Mouse (Mus musculus) stomach, embryonic 16.5 days (tissue): Measurements from ENCODE around the gene Otulinl. TPM values are rescaled to one million over a fixed set of nuclear protein-coding genes. Genes with fewer than 3 reads are reported as not detected.

Source experiments
- ATAC-seq: fragments of 200-750 bp; cut with Nextera tagmentation; 2 replicates; pipeline ENCODE4 v1.8.0; 2017; ENCODE audit warnings: moderate number of reproducible peaks, moderate TSS enrichment; ENCODE audit not compliant: insufficient read depth, low FRiP score
- H3K27ac ChIP-seq: fragments of 300-500 bp; sonication (generic); 2 replicates; pipeline ENCODE4 v1.5.1; 2014; ENCODE audit warnings: low read length
- H3K27me3 ChIP-seq: fragments of 300-500 bp; sonication (generic); 2 replicates; pipeline ENCODE4 v1.6.1; 2014; ENCODE audit warnings: low read length, control low read depth, mixed read lengths; ENCODE audit not compliant: control insufficient read depth, insufficient read depth
- H3K36me3 ChIP-seq: fragments of 300-500 bp; sonication (generic); 2 replicates; pipeline ENCODE4 v1.6.1; 2014; ENCODE audit warnings: low read length; ENCODE audit not compliant: control insufficient read depth, insufficient read depth
- H3K4me1 ChIP-seq: fragments of 300-500 bp; sonication (generic); 2 replicates; pipeline ENCODE4 v1.6.1; 2014; ENCODE audit warnings: low read length, control low read depth, mixed read lengths; ENCODE audit not compliant: control insufficient read depth, insufficient read depth
- H3K4me2 ChIP-seq: fragments of 300-500 bp; sonication (generic); 2 replicates; pipeline ENCODE4 v1.6.1; 2014; ENCODE audit warnings: low read depth, low read length, mixed read lengths
- H3K4me3 ChIP-seq: fragments of 300-500 bp; sonication (generic); replicated peaks from 2 replicates; pipeline ENCODE4 v1.5.1; 2014; ENCODE audit warnings: mild to moderate bottlenecking, low read length
- H3K9ac ChIP-seq: fragments of 300-500 bp; sonication (generic); 2 replicates; pipeline ENCODE4 v1.6.1; 2014; ENCODE audit warnings: low read length
- H3K9me3 ChIP-seq: fragments of 300-500 bp; sonication (generic); replicated peaks from 2 replicates; pipeline ENCODE4 v1.6.1; 2016; ENCODE audit warnings: low read length, control low read depth; ENCODE audit not compliant: control insufficient read depth
- WGBS: fragments of 180-500 bp; shearing (Covaris S2); extraction: QIAGEN DNeasy Blood & Tissue Kit; methylation state at CpG from one replicate; pipeline ENCODE4 v1.1.7; 2014; 5-methylcytosine and 5-hydroxymethylcytosine counted together
- polyA plus RNA-seq: library from polyadenylated mRNA; unstranded; fragments of >200 nt; fragmentation: Nextera tagmentation; extraction: Ambion mirVana; gene quantifications from 2 replicates; pipeline ENCODE4 v1.2.1, GENCODE M21; 2015

The Otulinl gene
- polyA plus RNA-seq, 1 experiment from 2014 or later, result 19.3 TPM

DNA sequence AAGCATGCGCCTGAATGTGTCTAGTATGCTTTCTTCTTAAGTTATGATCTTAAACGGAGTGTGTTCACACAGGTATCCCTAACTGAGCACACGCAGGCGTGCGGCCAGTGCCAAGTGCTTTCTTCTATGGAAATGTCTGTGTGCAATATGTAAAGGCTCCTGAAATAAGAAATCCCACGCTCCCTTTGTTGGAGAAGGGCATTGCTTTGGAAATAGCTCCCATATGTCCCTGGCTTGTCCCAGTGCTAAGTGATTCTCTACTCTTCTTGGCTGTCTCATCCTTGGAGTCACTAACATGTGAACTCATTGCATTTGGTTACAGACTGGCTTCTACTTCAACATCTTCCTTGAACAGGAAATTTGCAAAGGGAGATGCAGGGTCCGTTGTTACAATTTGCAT, 3.4 kb upstream of the Otulinl start:
- no peaks in the 10 kb centered on the region for H3K9me3 ChIP-seq
- H3K36me3 ChIP-seq, result no peaks in the 10 kb centered on the region
- peaks cover 16% of the 10 kb centered on the region for H3K4me1 ChIP-seq
- ATAC-seq, result no peak
- WGBS, result 80% methylated on average over 7 of the region's 7 CpGs
- no peak overlapping the region for H3K27ac ChIP-seq
- no peak overlapping the region for H3K4me3 ChIP-seq
- no peaks in the 10 kb centered on the region for H3K27me3 ChIP-seq
- no peak overlapping the region for H3K4me2 ChIP-seq
- no peak overlapping the region for H3K9ac ChIP-seq

DNA sequence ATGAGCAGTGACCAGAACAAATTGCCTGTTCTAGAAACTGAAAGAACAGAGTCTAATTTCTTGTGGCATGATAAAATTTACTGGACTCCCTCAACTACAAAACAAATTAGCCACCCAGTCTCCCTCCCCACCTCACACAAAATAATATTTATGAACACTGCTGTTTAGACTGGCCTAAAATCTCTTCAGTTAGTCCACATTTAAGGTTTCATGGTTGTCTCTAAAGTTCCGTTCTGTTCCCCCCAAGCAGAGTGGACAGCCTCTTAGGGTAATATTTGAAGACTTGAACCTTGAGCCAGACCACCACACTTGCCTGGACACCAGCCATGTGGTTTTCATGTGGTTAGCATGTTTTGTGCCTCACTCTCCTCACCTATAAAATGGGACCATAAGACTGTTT, 1.8 kb upstream of the Otulinl start:
- 59% methylated on average over 1 of the region's 1 CpGs for WGBS
- H3K4me2 ChIP-seq, result no peak overlapping the region
- no peak for ATAC-seq

DNA sequence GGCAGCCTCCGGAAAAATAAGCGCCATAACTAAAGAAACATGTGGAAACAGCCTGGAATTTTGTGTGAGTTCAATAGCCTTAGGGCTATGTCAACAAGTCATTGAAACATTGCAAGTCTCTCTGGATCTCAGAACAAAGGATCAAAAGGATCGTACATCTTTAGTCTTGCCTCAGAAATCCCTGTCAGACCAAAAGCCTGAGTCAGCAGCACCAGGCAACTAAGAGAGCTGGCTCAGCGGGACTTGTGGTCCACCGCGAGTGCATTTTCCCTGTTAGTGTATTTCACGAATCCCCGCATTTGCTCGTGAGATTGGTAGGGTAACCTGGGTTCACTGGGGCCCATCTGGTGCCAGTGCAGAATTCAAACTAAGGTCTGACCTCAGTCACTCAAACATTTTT, 1.2 kb upstream of the Otulinl start:
- no peak for ATAC-seq
- no peak overlapping the region for H3K4me3 ChIP-seq
- 29% methylated on average over 9 of the region's 9 CpGs for WGBS
- no peak overlapping the region for H3K9ac ChIP-seq
- peak overlapping the region; percentile 5; the same call in 1 of the 2 replicates for H3K4me2 ChIP-seq
- no peaks in the 10 kb centered on the region for H3K9me3 ChIP-seq
- no peaks in the 10 kb centered on the region for H3K27me3 ChIP-seq
- H3K4me1 ChIP-seq, result peaks cover 16% of the 10 kb centered on the region
- H3K36me3 ChIP-seq, result no peaks in the 10 kb centered on the region
- H3K27ac ChIP-seq, result peak overlapping the region; percentile 73

More for the DNA sequence above, 1.8 kb upstream of the Otulinl start:
- peaks cover 16% of the 10 kb centered on the region for H3K4me1 ChIP-seq
- H3K9ac ChIP-seq, result no peak overlapping the region
- H3K36me3 ChIP-seq, result no peaks in the 10 kb centered on the region
- peak overlapping the region; percentile 73 for H3K27ac ChIP-seq
- H3K27me3 ChIP-seq, result no peaks in the 10 kb centered on the region
- no peak overlapping the region for H3K4me3 ChIP-seq
- H3K9me3 ChIP-seq, result no peaks in the 10 kb centered on the region

DNA sequence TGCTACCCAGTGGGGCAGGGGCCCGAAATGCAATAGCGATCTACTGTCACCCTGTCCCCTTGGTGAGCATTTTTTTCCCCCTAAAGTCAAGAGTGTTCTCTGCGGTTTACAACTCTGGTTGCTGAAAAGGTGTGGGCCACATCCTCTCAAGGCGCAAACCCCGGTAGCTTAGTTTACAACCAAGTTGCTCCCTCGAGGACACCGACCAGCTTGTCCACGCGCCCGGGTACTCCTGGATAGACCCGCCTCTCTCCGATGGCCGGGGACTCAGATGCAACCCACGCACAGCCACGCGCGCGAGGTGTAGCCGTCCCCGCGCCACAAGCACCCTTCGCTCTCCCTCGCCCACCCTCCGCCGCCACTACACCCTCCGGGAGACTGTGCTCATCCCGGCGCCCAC, 382 bp downstream of the Otulinl start:
- 0 out of 2 replicates have a peak overlapping the region, but pooled peaks have one; percentile 14 for H3K27ac ChIP-seq
- H3K4me2 ChIP-seq, result peak overlapping the region; percentile 93
- peak overlapping the region; percentile 76 for H3K4me3 ChIP-seq
- peaks cover 16% of the 10 kb centered on the region for H3K4me1 ChIP-seq
- no peak; the same call in 1 of the 2 replicates for ATAC-seq
- no peaks in the 10 kb centered on the region for H3K27me3 ChIP-seq
- WGBS, result 1% methylated on average over 27 of the region's 28 CpGs
- H3K9ac ChIP-seq, result peak overlapping the region; percentile 86
- H3K36me3 ChIP-seq, result no peaks in the 10 kb centered on the region
- no peaks in the 10 kb centered on the region for H3K9me3 ChIP-seq

DNA sequence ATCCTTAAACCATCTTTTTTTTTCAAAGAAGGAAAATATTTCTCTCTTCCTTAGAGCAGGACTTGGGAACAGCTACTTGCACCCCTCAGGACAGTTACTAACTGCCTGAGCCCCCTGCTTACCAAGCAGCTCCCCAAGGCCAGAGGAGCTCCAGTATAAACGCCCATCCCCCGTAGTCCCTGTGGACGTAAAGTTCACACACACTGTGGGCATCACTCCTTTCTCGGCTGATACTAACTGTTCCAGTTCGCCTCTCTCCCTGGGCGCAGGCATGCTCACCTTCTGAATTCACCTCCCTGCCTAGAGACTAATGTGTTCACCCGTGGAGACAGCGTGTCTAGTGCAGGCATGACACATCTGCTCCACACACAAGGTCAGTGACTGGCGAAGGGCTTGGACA, 2.9 kb downstream of the Otulinl start:
- Histone ChIP-seq H3K27me3 (no peaks in the 10 kb centered on the region), H3K4me3 (no peak overlapping the region), H3K9me3 (no peaks in the 10 kb centered on the region), H3K9ac (no peak overlapping the region), H3K27ac (no peak overlapping the region), H3K4me1 (peaks cover 20% of the 10 kb centered on the region), H3K4me2 (no peak overlapping the region), H3K36me3 (no peaks in the 10 kb centered on the region)
- WGBS, result 73% methylated on average over 9 of the region's 9 CpGs
- no peak for ATAC-seq

DNA sequence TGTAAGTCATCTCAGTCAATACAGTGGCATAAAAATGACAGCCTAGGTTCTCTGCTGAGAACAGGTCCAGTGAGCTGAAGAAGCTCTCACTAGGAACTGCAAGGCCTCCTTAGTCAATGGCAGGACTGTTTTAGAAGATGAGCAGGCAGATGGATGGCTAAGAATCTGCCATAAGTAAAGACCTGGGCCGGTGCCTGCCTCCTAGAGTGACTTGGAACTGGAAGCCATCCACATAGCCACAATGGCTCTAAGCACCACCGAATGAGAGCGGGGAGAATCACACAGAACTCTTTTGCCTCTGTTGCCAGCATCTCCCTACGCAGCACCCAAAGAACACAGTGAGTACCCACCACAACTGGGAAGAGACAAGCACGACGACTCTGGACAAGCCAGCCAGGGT, 3.6 kb downstream of the Otulinl start:
- WGBS, result 86% methylated on average over 6 of the region's 6 CpGs
- no peak overlapping the region for H3K4me3 ChIP-seq
- no peak overlapping the region for H3K4me2 ChIP-seq
- ATAC-seq, result no peak
- H3K4me1 ChIP-seq, result peaks cover 19% of the 10 kb centered on the region
- no peak overlapping the region for H3K27ac ChIP-seq
- H3K9ac ChIP-seq, result no peak overlapping the region
- H3K27me3 ChIP-seq, result no peaks in the 10 kb centered on the region
- H3K9me3 ChIP-seq, result no peaks in the 10 kb centered on the region
- no peaks in the 10 kb centered on the region for H3K36me3 ChIP-seq

DNA sequence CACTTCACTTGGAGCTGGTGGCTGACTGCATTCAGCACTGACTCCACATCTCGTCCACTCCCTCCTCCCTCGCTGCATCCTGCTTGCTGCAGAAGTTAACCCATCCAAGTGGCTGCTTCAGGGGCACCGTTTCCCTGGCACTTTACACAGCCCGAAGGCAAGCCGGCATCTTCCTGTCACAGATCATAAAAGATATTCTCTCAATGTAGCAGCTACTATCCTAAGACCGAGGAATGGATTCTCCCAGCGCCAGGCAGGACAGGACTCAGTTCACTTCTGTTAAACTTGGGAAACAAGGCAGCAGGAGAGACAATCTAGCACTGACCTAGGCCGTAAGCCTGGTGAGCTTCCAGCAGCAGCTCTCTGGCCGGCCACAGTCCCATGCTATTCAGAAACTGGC, 5.2 kb downstream of the Otulinl start:
- Histone ChIP-seq H3K4me1 (peaks cover 12% of the 10 kb centered on the region; the same call in 1 of the 2 replicates), H3K9ac (no peak overlapping the region), H3K4me2 (no peak overlapping the region), H3K9me3 (no peaks in the 10 kb centered on the region), H3K4me3 (no peak overlapping the region), H3K27me3 (no peaks in the 10 kb centered on the region), H3K27ac (no peak overlapping the region), H3K36me3 (no peaks in the 10 kb centered on the region)
- 59% methylated on average over 9 of the region's 9 CpGs for WGBS
- no peak for ATAC-seq

DNA sequence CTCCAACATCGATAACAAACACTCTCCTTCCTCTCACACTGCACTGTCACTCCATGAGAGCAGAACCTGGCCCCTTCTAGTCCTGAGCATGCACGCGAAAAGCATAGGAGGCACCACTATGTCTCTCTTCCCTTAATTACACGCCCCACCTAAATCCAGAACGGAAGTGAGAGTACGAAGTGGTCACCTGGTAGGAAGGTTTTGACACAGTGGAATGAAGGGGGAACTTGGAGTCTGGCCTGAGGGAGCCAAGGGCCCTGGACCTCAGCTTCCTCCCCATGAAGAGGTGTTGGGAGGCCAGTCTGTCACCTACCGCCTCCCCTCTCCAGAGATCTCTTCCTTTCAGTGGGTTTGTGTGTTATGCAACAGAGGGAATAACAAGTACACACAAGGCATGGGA, 6.3 kb downstream of the Otulinl start:
- H3K36me3 ChIP-seq, result no peaks in the 10 kb centered on the region
- H3K27ac ChIP-seq, result no peak overlapping the region
- no peaks in the 10 kb centered on the region for H3K9me3 ChIP-seq
- ATAC-seq, result no peak
- no peak overlapping the region for H3K9ac ChIP-seq
- no peaks in the 10 kb centered on the region for H3K27me3 ChIP-seq
- no peak overlapping the region for H3K4me3 ChIP-seq
- WGBS, result 82% methylated on average over 7 of the region's 7 CpGs
- H3K4me2 ChIP-seq, result no peak overlapping the region
- 0 out of 2 replicates have a peak, but pooled peaks cover 4% of the 10 kb centered on the region for H3K4me1 ChIP-seq

DNA sequence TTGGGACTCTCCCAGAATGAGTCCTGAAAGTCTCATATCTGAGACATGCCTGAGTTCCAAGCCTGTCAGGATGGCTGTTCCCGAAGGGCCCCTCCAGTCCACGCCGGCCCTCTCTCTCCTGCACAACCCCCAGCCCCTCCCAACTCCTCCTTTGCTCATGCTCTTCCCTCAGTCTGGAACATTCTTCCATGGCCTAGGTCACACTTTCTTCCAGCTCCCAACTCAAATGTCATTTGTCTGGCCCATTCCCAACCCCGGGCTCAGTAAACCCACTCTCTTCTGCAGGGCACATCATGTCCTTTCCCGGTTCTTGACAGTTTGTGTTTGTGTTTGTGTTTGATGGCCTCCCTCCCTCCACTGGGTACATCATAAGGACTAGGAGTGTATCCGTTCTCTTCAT, 7.3 kb downstream of the Otulinl start:
- Histone ChIP-seq H3K9me3 (no peaks in the 10 kb centered on the region), H3K36me3 (no peaks in the 10 kb centered on the region), H3K9ac (no peak overlapping the region), H3K4me1 (0 out of 2 replicates have a peak, but pooled peaks cover 4% of the 10 kb centered on the region), H3K27me3 (no peaks in the 10 kb centered on the region), H3K27ac (no peak overlapping the region), H3K4me2 (no peak overlapping the region), H3K4me3 (no peak overlapping the region)
- 63% methylated on average over 6 of the region's 6 CpGs for whole genome bisulfite sequencing
- ATAC-seq, result no peak

DNA sequence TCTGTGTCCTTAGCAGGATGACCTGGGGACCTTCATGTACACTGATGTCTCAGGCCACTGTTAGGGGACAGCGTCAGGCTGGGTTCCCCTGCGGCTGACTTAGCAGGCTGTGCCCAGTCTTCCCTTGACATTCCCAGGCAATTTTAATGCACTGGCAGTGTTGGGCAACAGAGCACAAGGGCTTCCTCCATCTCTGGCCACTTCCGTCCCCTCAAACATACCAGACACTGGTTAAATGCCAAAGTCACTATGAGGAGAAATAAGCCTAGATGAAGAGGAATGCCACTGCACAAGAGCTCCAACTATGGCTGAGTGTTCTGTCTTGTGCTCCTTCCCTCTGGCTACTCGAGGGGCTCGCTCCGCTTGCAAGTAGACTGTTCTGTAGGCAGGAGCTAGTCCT, 8.2 kb downstream of the Otulinl start:
- Histone ChIP-seq H3K4me2 (no peak overlapping the region), H3K36me3 (no peaks in the 10 kb centered on the region), H3K9me3 (no peaks in the 10 kb centered on the region), H3K27me3 (no peaks in the 10 kb centered on the region), H3K4me3 (no peak overlapping the region), H3K27ac (no peak overlapping the region), H3K9ac (no peak overlapping the region), H3K4me1 (0 out of 2 replicates have a peak, but pooled peaks cover 4% of the 10 kb centered on the region)
- ATAC-seq, result no peak
- 90% methylated on average over 6 of the region's 6 CpGs for WGBS
